Mouse (Mus musculus) limb, embryonic 11.5 days (tissue): ENCODE measurements around the gene Rgma. TPM values are rescaled to one million over a fixed set of nuclear protein-coding genes. Genes with fewer than 3 reads are reported as not detected.

Experiments
- ATAC-seq: fragments of 200-750 bp; cut with Nextera tagmentation; 2 replicates; pipeline ENCODE4 v1.8.0; 2017; ENCODE audit warnings: low read depth; ENCODE audit not compliant: insufficient number of reproducible peaks, low FRiP score, low TSS enrichment
- DNase-seq: peaks from one replicate; pipeline ENCODE4 v3.0.0-alpha.2; 2015; ENCODE audit warnings: low spot score
- H3K27ac ChIP-seq: fragments of 300-500 bp; sonication (generic); replicated peaks from 2 replicates; pipeline ENCODE4 v1.5.1; 2014; ENCODE audit warnings: low read depth, mild to moderate bottlenecking, low read length
- H3K27me3 ChIP-seq: fragments of 300-500 bp; sonication (generic); 2 replicates; pipeline ENCODE4 v1.6.1; 2014; ENCODE audit warnings: mild to moderate bottlenecking, low read length, mixed read lengths; ENCODE audit not compliant: control insufficient read depth, insufficient read depth
- H3K36me3 ChIP-seq: fragments of 300-500 bp; sonication (generic); 2 replicates; pipeline ENCODE4 v1.6.1; 2014; ENCODE audit warnings: mild to moderate bottlenecking, low read length, moderate library complexity, mixed read lengths; ENCODE audit not compliant: control insufficient read depth, insufficient read depth
- H3K4me1 ChIP-seq: fragments of 300-500 bp; sonication (generic); 2 replicates; pipeline ENCODE4 v1.6.1; 2014; ENCODE audit warnings: low read length, mixed read lengths; ENCODE audit not compliant: control insufficient read depth, insufficient read depth
- H3K4me2 ChIP-seq: fragments of 300-500 bp; sonication (generic); 2 replicates; pipeline ENCODE4 v1.6.1; 2014; ENCODE audit warnings: low read depth, mild to moderate bottlenecking, moderate library complexity; ENCODE audit not compliant: severe bottlenecking
- H3K4me3 ChIP-seq: fragments of 300-500 bp; sonication (generic); 2 replicates; pipeline ENCODE4 v1.5.1; 2014; ENCODE audit warnings: low read depth, low read length
- H3K9ac ChIP-seq: fragments of 300-500 bp; sonication (generic); 2 replicates; pipeline ENCODE4 v1.6.1; 2014; ENCODE audit warnings: mild to moderate bottlenecking, low read length
- H3K9me3 ChIP-seq: fragments of 300-500 bp; sonication (generic); 2 replicates; pipeline ENCODE4 v1.6.1; 2016; ENCODE audit warnings: low read length; ENCODE audit not compliant: control insufficient read depth
- WGBS: fragments of 180-500 bp; shearing (Covaris S2); extraction: QIAGEN DNeasy Blood & Tissue Kit; methylation state at CpG from one replicate; pipeline ENCODE4 v1.1.7; 2014; 5-methylcytosine and 5-hydroxymethylcytosine counted together
- polyA plus RNA-seq: library from polyadenylated mRNA; unstranded; fragments of >200 nt; fragmentation: Nextera tagmentation; extraction: Ambion mirVana; gene quantifications from 2 replicates; pipeline ENCODE4 v1.2.1, GENCODE M21; 2014

Rgma gene
- polyA plus RNA-seq, 1 experiment from 2014 or later = 27.1 TPM

GRCm38 (mm10) chr7:73390426-73391001, 15.2 kb downstream of the Rgma start:
- Histone ChIP-seq H3K4me3 (peak overlapping the region; percentile 95), H3K27ac (peak overlapping the region; percentile 98), H3K27me3 (no peaks in the 10 kb centered on the region), H3K36me3 (no peaks in the 10 kb centered on the region), H3K4me1 (peaks cover 19% of the 10 kb centered on the region), H3K9me3 (no peaks in the 10 kb centered on the region), H3K4me2 (peak overlapping the region; percentile 85), H3K9ac (peak overlapping the region; percentile 48)
- 2% methylated on average over 18 of the region's 18 CpGs for WGBS
- DNase-seq (peak; percentile 66), ATAC-seq (peak; percentile 41)

DNA sequence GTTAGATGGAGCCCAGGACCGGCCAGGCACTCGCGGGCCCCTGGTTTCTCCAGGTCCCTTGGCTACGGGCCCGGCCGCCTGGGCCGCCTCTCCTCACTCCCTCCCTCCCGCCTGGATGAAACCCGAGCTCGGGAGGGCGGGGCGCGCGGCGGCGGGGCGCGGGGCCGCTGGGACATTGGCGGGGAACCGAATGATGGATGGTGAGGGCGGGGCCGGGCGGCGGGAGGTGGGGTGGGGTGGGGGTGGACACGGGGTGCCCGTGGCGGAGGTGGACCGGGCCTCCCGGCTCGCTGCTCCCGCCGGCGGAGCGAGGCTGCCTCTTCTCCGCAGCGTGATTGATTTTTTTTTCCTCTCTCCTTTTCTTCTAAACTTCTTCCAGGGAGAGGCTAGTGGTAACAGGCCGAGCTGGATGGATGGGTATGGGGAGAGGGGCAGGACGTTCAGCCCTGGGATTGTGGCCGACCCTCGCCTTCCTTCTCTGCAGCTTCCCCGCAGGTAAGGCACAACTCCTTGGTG, 15.8 kb downstream of the Rgma start:
- Histone ChIP-seq H3K4me3 (peak overlapping the region; percentile 95), H3K36me3 (no peaks in the 10 kb centered on the region), H3K27me3 (no peaks in the 10 kb centered on the region), H3K27ac (peak overlapping the region; percentile 98), H3K4me2 (peak overlapping the region; percentile 85), H3K9ac (peak overlapping the region; percentile 94), H3K9me3 (no peaks in the 10 kb centered on the region), H3K4me1 (peaks cover 19% of the 10 kb centered on the region)
- WGBS = 1% methylated on average over 41 of the region's 42 CpGs
- ATAC-seq (peak; percentile 81), DNase-seq (peak; percentile 95)

- DNase-seq (peak; percentile 83), ATAC-seq (0 out of 2 replicates have a peak, but pooled peaks have one; percentile 4)
- Histone ChIP-seq H3K9me3 (no peaks in the 10 kb centered on the region), H3K27ac (peak overlapping the region; percentile 98), H3K36me3 (no peaks in the 10 kb centered on the region), H3K4me2 (peak overlapping the region; percentile 85), H3K9ac (peak overlapping the region; percentile 94), H3K4me3 (peak overlapping the region; percentile 95), H3K27me3 (no peaks in the 10 kb centered on the region), H3K4me1 (peaks cover 19% of the 10 kb centered on the region)
- WGBS = 0% methylated on average over 39 of the region's 39 CpGs
Measured at GRCm38 (mm10) chr7:73391518-73392321, 16.4 kb downstream of the Rgma start.

DNA sequence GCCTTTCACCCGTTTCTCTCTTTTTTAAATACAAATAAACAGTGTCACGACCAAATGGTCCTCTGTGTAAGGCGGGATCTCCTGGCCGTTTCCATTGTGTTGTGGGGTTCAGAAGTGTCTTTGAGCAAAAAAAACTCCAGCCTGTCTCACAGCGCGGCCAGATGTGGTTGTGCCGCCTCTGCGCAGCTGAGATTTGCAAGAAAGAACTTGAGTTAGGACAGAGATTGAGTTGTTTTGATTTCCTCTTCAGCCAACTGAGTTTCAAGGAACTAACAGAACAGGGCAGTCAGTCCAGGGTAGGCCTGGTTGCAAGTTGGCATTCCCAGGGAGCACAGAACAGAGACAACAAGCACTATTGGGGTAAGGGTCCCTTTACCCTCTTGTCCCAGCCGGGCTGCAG, 17.1 kb downstream of the Rgma start:
- H3K27ac ChIP-seq = peak overlapping the region; percentile 98
- ATAC-seq (no peak), DNase-seq (peak; percentile 71)
- H3K4me1 ChIP-seq = peaks cover 22% of the 10 kb centered on the region
- peak overlapping the region; percentile 85 for H3K4me2 ChIP-seq
- peak overlapping the region; percentile 94 for H3K9ac ChIP-seq
- no peaks in the 10 kb centered on the region for H3K9me3 ChIP-seq
- under 1% methylated on average over 9 of the region's 9 CpGs for WGBS
- H3K27me3 ChIP-seq = no peaks in the 10 kb centered on the region
- no peaks in the 10 kb centered on the region for H3K36me3 ChIP-seq
- H3K4me3 ChIP-seq = peak overlapping the region; percentile 95

DNA sequence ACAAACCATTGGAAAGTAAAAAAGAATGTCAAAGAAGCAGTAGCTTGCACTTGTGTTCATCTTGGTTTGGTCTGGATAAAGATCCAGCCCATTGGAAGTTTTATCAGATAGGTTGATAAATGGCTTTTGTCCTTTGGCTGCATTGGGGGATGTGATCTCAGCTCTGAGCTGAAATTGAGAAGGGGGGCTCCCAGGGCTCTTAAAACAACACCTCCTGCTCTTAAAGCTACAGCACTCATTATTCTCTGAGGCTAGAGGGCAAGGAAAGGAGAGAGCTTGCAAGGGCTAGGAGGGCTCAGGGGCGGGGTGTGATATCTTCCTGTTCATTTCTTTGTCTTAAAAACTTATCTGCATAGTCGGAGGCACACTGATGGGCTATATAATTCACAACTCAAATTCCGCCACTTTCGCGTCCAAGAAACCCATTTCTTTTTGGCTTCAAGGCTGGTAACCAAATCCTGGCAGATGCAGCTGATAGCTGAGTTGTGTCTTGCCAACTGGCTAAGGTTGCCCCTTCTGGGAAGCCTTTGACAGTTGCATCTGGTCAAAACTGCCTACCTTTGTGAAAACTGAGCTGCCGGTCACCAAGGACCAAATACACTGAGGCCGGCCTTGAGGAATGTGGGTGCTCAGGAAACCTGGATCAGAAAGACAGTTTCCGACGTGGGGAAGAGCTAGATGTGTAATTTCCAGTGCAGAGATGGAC, 18.2 kb downstream of the Rgma start:
- no peaks in the 10 kb centered on the region for H3K27me3 ChIP-seq

DNA sequence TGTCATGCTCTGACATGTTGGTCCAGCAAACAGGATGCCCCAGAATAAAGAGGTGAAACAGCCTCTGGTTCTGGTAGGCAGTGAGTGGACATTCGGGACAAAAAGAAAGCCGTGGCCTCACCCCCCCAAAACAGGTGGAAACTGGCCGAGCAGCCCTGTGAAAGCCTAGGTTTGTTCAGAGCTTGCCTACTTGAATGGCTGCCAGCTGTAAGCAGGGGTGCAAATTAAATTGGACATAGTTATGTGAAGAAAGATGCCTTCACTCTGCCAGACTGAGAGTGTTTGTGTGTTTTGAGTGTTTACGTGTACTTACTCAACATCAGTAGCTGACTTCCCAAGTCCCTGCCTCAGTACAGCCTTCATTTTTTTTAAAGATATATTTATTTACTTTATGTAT, 18.7 kb downstream of the Rgma start:
- Histone ChIP-seq H3K27ac (no peak overlapping the region), H3K36me3 (no peaks in the 10 kb centered on the region), H3K4me2 (peak overlapping the region; percentile 85), H3K9me3 (no peaks in the 10 kb centered on the region), H3K4me1 (peaks cover 38% of the 10 kb centered on the region), H3K4me3 (peak overlapping the region; percentile 95), H3K27me3 (no peaks in the 10 kb centered on the region), H3K9ac (no peak overlapping the region)
- ATAC-seq (no peak), DNase-seq (no peak)
- 59% methylated on average over 4 of the region's 4 CpGs for WGBS

More for the DNA sequence above, 18.2 kb downstream of the Rgma start:
- Histone ChIP-seq H3K9me3 (no peaks in the 10 kb centered on the region), H3K9ac (peak overlapping the region; percentile 41; the same call in 1 of the 2 replicates), H3K4me1 (peaks cover 33% of the 10 kb centered on the region), H3K4me2 (peak overlapping the region; percentile 85), H3K36me3 (no peaks in the 10 kb centered on the region), H3K4me3 (peak overlapping the region; percentile 95), H3K27ac (no peak overlapping the region)
- DNase-seq (peak; percentile 37), ATAC-seq (no peak)
- 49% methylated on average over 9 of the region's 9 CpGs for WGBS

- WGBS = 4% methylated on average over 11 of the region's 11 CpGs
- Histone ChIP-seq H3K4me1 (peaks cover 49% of the 10 kb centered on the region), H3K27me3 (no peaks in the 10 kb centered on the region), H3K9ac (no peak overlapping the region), H3K4me2 (peak overlapping the region; percentile 45), H3K9me3 (no peaks in the 10 kb centered on the region), H3K27ac (no peak overlapping the region), H3K4me3 (no peak overlapping the region), H3K36me3 (no peaks in the 10 kb centered on the region)
- DNase-seq = peak; percentile 76
- no peak; the same call in 1 of the 2 replicates for ATAC-seq
Measured at GRCm38 (mm10) chr7:73398319-73398718, 23.0 kb downstream of the Rgma start.

- H3K27ac ChIP-seq = no peak overlapping the region
- peak overlapping the region; percentile 45 for H3K4me2 ChIP-seq
- H3K4me3 ChIP-seq = peak overlapping the region; percentile 9; the same call in 1 of the 2 replicates
- no peak for ATAC-seq
- no peak for DNase-seq
- H3K4me1 ChIP-seq = peaks cover 52% of the 10 kb centered on the region
- WGBS = 3% methylated on average over 19 of the region's 19 CpGs
- H3K27me3 ChIP-seq = no peaks in the 10 kb centered on the region
- no peak overlapping the region for H3K9ac ChIP-seq
- H3K9me3 ChIP-seq = no peaks in the 10 kb centered on the region
- H3K36me3 ChIP-seq = no peaks in the 10 kb centered on the region
Measured at GRCm38 (mm10) chr7:73398806-73399442, 23.6 kb downstream of the Rgma start.
